Mouse (Mus musculus): ENCODE measurements at regions not wholly inside any gene's neighbourhood (a gene's known extent, or its start where the extent isn't known, plus 50 kb on each side); places are given as distances from the start of the nearest gene placed in this dataset.

GRCm38 (mm10) chr1:57470356-57470755, 63.5 kb upstream of the Tyw5 start:
- DNase-seq (ENCODE audit: low spot score): no peak

GRCm38 (mm10) chr1:57472235-57472634, 65.3 kb upstream of the Tyw5 start:
- DNase-seq (ENCODE audit: low spot score): no peak

- no peak for DNase-seq (ENCODE audit: low spot score)
Observed at GRCm38 (mm10) chr1:57477725-57478124, 70.8 kb upstream of the Tyw5 start.

GRCm38 (mm10) chr1:57478151-57478550, 71.2 kb upstream of the Tyw5 start:
- no peak for DNase-seq (ENCODE audit: low spot score)

GRCm38 (mm10) chr1:57478800-57479199, 71.9 kb upstream of the Tyw5 start:
- DNase-seq (ENCODE audit: low spot score): no peak

- DNase-seq (ENCODE audit: low spot score): no peak
Observed at GRCm38 (mm10) chr1:57479566-57479965, 72.7 kb upstream of the Tyw5 start.

- no peak for DNase-seq (ENCODE audit: low spot score)
Observed at GRCm38 (mm10) chr1:57489176-57489575, 82.3 kb upstream of the Tyw5 start.

GRCm38 (mm10) chr1:57489588-57489987, 82.7 kb upstream of the Tyw5 start:
- no peak for DNase-seq (ENCODE audit: low spot score)

- no peak for DNase-seq (ENCODE audit: low spot score)
Observed at GRCm38 (mm10) chr1:57490021-57490420, 83.1 kb upstream of the Tyw5 start.

- no peak for DNase-seq (ENCODE audit: low spot score)
Observed at GRCm38 (mm10) chr1:57492696-57493095, 85.8 kb upstream of the Tyw5 start.

GRCm38 (mm10) chr1:57497489-57498037, 90.7 kb upstream of the Tyw5 start:
- no peak for DNase-seq (ENCODE audit: low spot score)

GRCm38 (mm10) chr1:57510359-57511120, 103.6 kb upstream of the Tyw5 start:
- no peak for DNase-seq (ENCODE audit: low spot score)

- no peak for DNase-seq (ENCODE audit: low spot score)
Observed at GRCm38 (mm10) chr1:57511902-57512301, 105.0 kb upstream of the Tyw5 start.

- DNase-seq (ENCODE audit: low spot score): no peak
Observed at GRCm38 (mm10) chr1:57512516-57512915, 105.6 kb upstream of the Tyw5 start.

GRCm38 (mm10) chr1:57525965-57526364, 119.1 kb upstream of the Tyw5 start:
- DNase-seq (ENCODE audit: low spot score): no peak

GRCm38 (mm10) chr1:57528703-57529102, 121.8 kb upstream of the Tyw5 start:
- no peak for DNase-seq (ENCODE audit: low spot score)

- no peak for DNase-seq (ENCODE audit: low spot score)
Observed at GRCm38 (mm10) chr1:57529320-57529719, 122.4 kb upstream of the Tyw5 start.

- DNase-seq (ENCODE audit: low spot score): no peak
Observed at GRCm38 (mm10) chr1:57537369-57537768, 130.5 kb upstream of the Tyw5 start.

GRCm38 (mm10) chr1:57544684-57545083, 137.8 kb upstream of the Tyw5 start:
- DNase-seq (ENCODE audit: low spot score): no peak

GRCm38 (mm10) chr1:57545792-57546685, 139.1 kb upstream of the Tyw5 start:
- no peak for DNase-seq (ENCODE audit: low spot score)

- no peak for DNase-seq (ENCODE audit: low spot score)
Observed at GRCm38 (mm10) chr1:57561517-57561916, 154.6 kb upstream of the Tyw5 start.

GRCm38 (mm10) chr1:57564676-57565075, 157.8 kb upstream of the Tyw5 start:
- no peak for DNase-seq (ENCODE audit: low spot score)

- no peak for DNase-seq (ENCODE audit: low spot score)
Observed at GRCm38 (mm10) chr1:57572097-57572496, 165.2 kb upstream of the Tyw5 start.

Data from urinary bladder, postnatal 25 days (tissue).